Comparison of ENCODE assay signal across 10 mouse cellular contexts in genomic region chr16:22310649-22311048, GRCm38 (mm10). TPM values are rescaled to one million over a fixed set of nuclear protein-coding genes. Genes with fewer than 3 reads are reported as not detected.
DNase-seq lines count a peak whose midpoint lies in the region; ATAC-seq lines count a peak whose summit lies in the region.
"Had no signal": no experiment of that assay in that cellular context is flagged by ENCODE, and none has a peak within 500 bp of the region (broad histone marks: within the 10 kb centered on the region; RNA-seq: fewer than 3 reads in every experiment).

No protein-coding gene starts in this region.

- no peak for ATAC-seq in neural tube, embryonic 11.5 days (ENCODE audit: insufficient read depth, low FRiP score, low TSS enrichment)
- no peak for ATAC-seq in forebrain, embryonic 15.5 days (replicated peaks)

- H3K9me3 ChIP-seq in neural tube, embryonic 11.5 days (ENCODE audit: control insufficient read depth, low read length) = no peaks in the 10 kb centered on the region
- H3K9me3 ChIP-seq in forebrain, embryonic 15.5 days = no peaks in the 10 kb centered on the region
- H3K9me3 ChIP-seq: G1E had no signal

- no peaks in the 10 kb centered on the region for H3K4me1 ChIP-seq in neural tube, embryonic 11.5 days (ENCODE audit: control insufficient read depth, insufficient read depth, low read length)
- H3K4me1 ChIP-seq in forebrain, embryonic 15.5 days = no peaks in the 10 kb centered on the region

- no peak overlapping the region for H3K9ac ChIP-seq in neural tube, embryonic 11.5 days (ENCODE audit: low read length)
- H3K9ac ChIP-seq in forebrain, embryonic 15.5 days (replicated peaks) = no peak overlapping the region

- peak; percentile 54 to 55 for DNase-seq in cerebellum, adult 18-20 months
- DNase-seq in cerebellum, adult 11-12 months = no peak
- peak; percentile 21 for DNase-seq in neural tube, embryonic 11.5 days (ENCODE audit: low spot score)
- no peak for DNase-seq in neural tube, embryonic 10.5 days (ENCODE audit: extremely low spot score, low spot score)
- peak; percentile 45 for DNase-seq in cerebellum, adult 9-10 months
- peak; percentile 57 for DNase-seq in kidney, postnatal 10 days
- DNase-seq in lung, postnatal 36 days = peak; percentile 45

- no peak overlapping the region for H3K27ac ChIP-seq in neural tube, embryonic 11.5 days (ENCODE audit: low read depth, low read length)
- H3K27ac ChIP-seq in forebrain, embryonic 15.5 days (replicated peaks) = no peak overlapping the region
- H3K27ac ChIP-seq: macrophage had no signal

- H3K4me2 ChIP-seq in neural tube, embryonic 11.5 days (ENCODE audit: low read depth) = no peak overlapping the region
- no peak overlapping the region for H3K4me2 ChIP-seq in forebrain, embryonic 15.5 days (replicated peaks)

- 43% methylated on average over 1 of the region's 1 CpGs for WGBS in neural tube, embryonic 11.5 days
- WGBS in forebrain, embryonic 15.5 days = 20% methylated on average over 1 of the region's 1 CpGs

- H3K36me3 ChIP-seq in neural tube, embryonic 11.5 days (ENCODE audit: control insufficient read depth, insufficient read depth, low read length) = no peaks in the 10 kb centered on the region
- H3K36me3 ChIP-seq in forebrain, embryonic 15.5 days = no peaks in the 10 kb centered on the region
- H3K36me3 ChIP-seq: G1E had no signal

- H3K4me3 ChIP-seq in neural tube, embryonic 11.5 days (ENCODE audit: low read depth, low read length) = no peak overlapping the region
- H3K4me3 ChIP-seq in forebrain, embryonic 15.5 days = no peak overlapping the region

- H3K27me3 ChIP-seq in neural tube, embryonic 11.5 days (ENCODE audit: control insufficient read depth, insufficient read depth, low read length) = no peaks in the 10 kb centered on the region
- no peaks in the 10 kb centered on the region for H3K27me3 ChIP-seq in forebrain, embryonic 15.5 days

RNA-seq across cellular contexts. Expression of gene Tra2b, which starts 44.8 kb away (rescaled TPM):
- polyA plus RNA-seq in neural tube, embryonic 11.5 days (2014; fragmentation: Nextera tagmentation; extraction: Ambion mirVana) = 453 and 461 TPM in 2 replicates
- polyA plus RNA-seq in forebrain, embryonic 15.5 days (2015; fragmentation: Nextera tagmentation; extraction: Ambion mirVana) = 359 and 363 TPM in 2 replicates

Comparison
In these comparisons a context has a peak if more than half of its experiments do, and no peak if none do; other contexts are left out.
1. DNase-seq: peak in cerebellum, adult 18-20 months (2 of 2), neural tube, embryonic 11.5 days (single experiment), cerebellum, adult 9-10 months (single experiment), kidney, postnatal 10 days (single experiment) and lung, postnatal 36 days (single experiment); none in cerebellum, adult 11-12 months (single experiment) and neural tube, embryonic 10.5 days (single experiment).